Mouse (Mus musculus) MEL (cell line): Measurements from ENCODE around the gene Slc7a6os.

ENCODE experiments used
- MAFK ChIP-seq: IDR thresholded peaks from 2 replicates; pipeline ENCODE4 v1.6.1; 2011; ENCODE audit warnings: low read depth, mild to moderate bottlenecking, low read length, improper control_type of control experiment, borderline replicate concordance
- MAZ ChIP-seq: IDR thresholded peaks from 2 replicates; pipeline ENCODE4 v1.6.1; 2012; ENCODE audit warnings: low read depth, mild to moderate bottlenecking, inconsistent platforms, low read length, improper control_type of control experiment
- MYB ChIP-seq: IDR thresholded peaks from 2 replicates; pipeline ENCODE4 v1.6.1; 2011; ENCODE audit warnings: mild to moderate bottlenecking, low read depth, low read length, improper control_type of control experiment
- MYC ChIP-seq: IDR thresholded peaks from 2 replicates; pipeline ENCODE4 v1.6.1; 2011; ENCODE audit warnings: low read depth, mild to moderate bottlenecking, low read length, improper control_type of control experiment, moderate library complexity
- POLR2A ChIP-seq, 2 experiments: IDR thresholded peaks; 2 replicates each; pipeline ENCODE4 v1.6.1; 2011 to 2012; ENCODE audit warnings: low read length in 2 of 2, mild to moderate bottlenecking in 2 of 2, control low read depth in 1 of 2, improper control_type of control experiment in 1 of 2, low read depth in 1 of 2, moderate library complexity in 1 of 2; ENCODE audit not compliant: control insufficient read depth in 1 of 2, insufficient read depth in 1 of 2, poor library complexity in 1 of 2
- POLR2AphosphoS5 ChIP-seq: IDR thresholded peaks from 2 replicates; pipeline ENCODE4 v1.6.1; 2012; ENCODE audit warnings: low read depth, borderline replicate concordance, mild to moderate bottlenecking, inconsistent platforms, low read length, moderate library complexity, mixed read lengths
- ZMIZ1 ChIP-seq: IDR thresholded peaks from 2 replicates; pipeline ENCODE4 v1.6.1; 2012; ENCODE audit warnings: low read depth, mild to moderate bottlenecking, inconsistent platforms, low read length, improper control_type of control experiment, moderate library complexity

DNA sequence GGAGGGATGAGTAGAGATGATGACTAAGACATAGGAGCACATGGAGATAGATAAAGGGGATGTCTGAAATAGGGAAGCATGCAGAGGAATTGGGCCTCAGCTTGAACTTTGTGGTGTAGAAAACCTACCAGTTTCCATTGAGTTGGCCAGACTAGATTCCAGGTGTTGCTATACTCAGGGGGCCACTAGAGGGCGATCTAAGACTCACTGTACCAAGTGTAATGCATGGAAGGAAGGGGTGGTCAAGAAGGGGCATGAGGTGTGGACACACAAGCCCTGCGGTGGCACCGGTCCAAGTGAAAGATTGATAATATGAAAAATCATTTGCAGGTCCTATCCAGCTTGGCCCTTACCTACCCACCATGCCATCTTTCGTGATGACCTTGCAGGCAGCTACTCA lies 45.3 kb downstream of the Slc7a6os start:
- TF ChIP-seq ZMIZ1 (no peak), MYC (peak; percentile 76; the same call in 1 of the 2 replicates), POLR2AphosphoS5 (no peak), MYB (no peak), POLR2A (IDR thresholded peaks at IDR 0.05; ENCODE audit: control insufficient read depth in 1 of 2, insufficient read depth in 1 of 2, low read depth in 1 of 2, low read length in 2 of 2, poor library complexity in 1 of 2) (no peak), MAZ (no peak), MAFK (no peak)
